Mouse (Mus musculus) testis, postnatal 10 days (tissue): ENCODE measurements around the gene Rad18.

ENCODE experiments used
- DNase-seq: peaks from one replicate; pipeline ENCODE4 v3.0.0; 2021; ENCODE audit warnings: low spot score

The Rad18 gene

GRCm38 (mm10) chr6:112684065-112684464 lies 12.4 kb downstream of the Rad18 start:
- DNase-seq, result no peak

- DNase-seq, result no peak
Measured at GRCm38 (mm10) chr6:112632071-112632470, 64.4 kb downstream of the Rad18 start.

- DNase-seq, result no peak
Measured at GRCm38 (mm10) chr6:112630291-112630690, 66.2 kb downstream of the Rad18 start.

- no peak for DNase-seq
Measured at GRCm38 (mm10) chr6:112628301-112628700, 68.2 kb downstream of the Rad18 start.

GRCm38 (mm10) chr6:112622321-112622720 lies 74.2 kb downstream of the Rad18 start:
- no peak for DNase-seq

- DNase-seq, result no peak
Measured at GRCm38 (mm10) chr6:112620027-112620426, 76.5 kb downstream of the Rad18 start.

- DNase-seq, result no peak
Measured at GRCm38 (mm10) chr6:112617728-112618318, 78.7 kb downstream of the Rad18 start.

- no peak for DNase-seq
Measured at GRCm38 (mm10) chr6:112609027-112609426, 87.5 kb downstream of the Rad18 start.

GRCm38 (mm10) chr6:112603866-112604265 lies 92.6 kb downstream of the Rad18 start:
- no peak for DNase-seq

GRCm38 (mm10) chr6:112594971-112595370 lies 101.5 kb downstream of the Rad18 start:
- no peak for DNase-seq

GRCm38 (mm10) chr6:112587912-112588311 lies 108.6 kb downstream of the Rad18 start:
- DNase-seq, result no peak

GRCm38 (mm10) chr6:112586999-112587398 lies 109.5 kb downstream of the Rad18 start:
- no peak for DNase-seq

GRCm38 (mm10) chr6:112584961-112585360 lies 111.5 kb downstream of the Rad18 start:
- DNase-seq, result no peak

- DNase-seq, result no peak
Measured at GRCm38 (mm10) chr6:112582022-112582421, 114.5 kb downstream of the Rad18 start.

- DNase-seq, result no peak
Measured at GRCm38 (mm10) chr6:112577198-112577597, 119.3 kb downstream of the Rad18 start.

- DNase-seq, result peak; percentile 26
Measured at GRCm38 (mm10) chr6:112574558-112574957, 121.9 kb downstream of the Rad18 start.

- DNase-seq, result no peak
Measured at GRCm38 (mm10) chr6:112570413-112570812, 126.1 kb downstream of the Rad18 start.
